Mouse (Mus musculus) cerebellum, postnatal 25 days (tissue): ENCODE data around the gene Dock4.
A peak's percentile ranks its signal among the peaks of the same experiment; 100 is the strongest.

Experiments used
- DNase-seq, 2 experiments: peaks; one replicate each; pipeline ENCODE4 v3.0.0; 2021; ENCODE audit warnings: mixed read lengths in 2 of 2

The Dock4 gene

DNA sequence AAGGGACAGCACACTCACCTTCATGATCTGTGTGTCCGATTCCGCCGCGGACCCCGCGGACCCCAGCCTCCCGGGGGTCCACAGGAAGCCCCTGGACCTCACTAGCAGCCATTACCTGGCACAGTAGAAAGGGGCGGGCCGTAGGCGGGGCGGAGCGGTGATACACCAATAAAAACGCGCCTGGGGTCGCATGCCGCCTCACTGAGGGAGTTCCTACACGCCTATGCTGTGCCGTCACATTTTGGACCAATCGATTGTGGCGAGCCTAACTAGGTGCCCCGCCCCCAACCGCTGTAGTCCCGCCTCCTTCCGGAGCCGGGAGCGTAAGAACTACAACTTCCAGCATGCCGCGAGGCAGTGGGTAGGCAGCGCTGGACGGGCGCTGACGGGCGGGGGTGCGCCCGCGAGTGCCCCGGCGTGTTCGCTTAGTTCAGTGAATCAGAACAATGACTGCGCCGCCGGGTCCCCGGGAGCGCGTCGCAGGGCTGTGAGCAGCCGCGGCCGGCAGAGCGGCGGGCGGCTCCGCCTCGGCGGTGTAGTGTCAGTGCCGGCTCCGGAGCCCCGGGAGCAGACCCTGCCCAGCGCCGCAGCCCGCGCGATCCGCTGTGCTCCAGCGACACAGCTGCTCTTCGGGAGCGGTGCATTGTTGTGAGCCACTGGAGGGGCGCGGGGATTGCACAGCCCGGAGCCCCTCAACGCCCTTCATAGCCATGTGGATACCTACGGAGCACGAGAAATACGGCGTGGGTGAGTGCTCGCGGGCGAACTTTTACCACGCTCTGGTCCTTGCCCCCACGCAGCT is at the start of gene Dock4, which contains the start of gene Zfp277:
Gene Dock4, plus strand, starts transcription at position 305 of the 802 bp plus-strand sequence.
Gene Zfp277, minus strand, starts transcription at position 255 of the 802 bp plus-strand sequence.
- DNase-seq = peak; percentile 99 to 100

DNA sequence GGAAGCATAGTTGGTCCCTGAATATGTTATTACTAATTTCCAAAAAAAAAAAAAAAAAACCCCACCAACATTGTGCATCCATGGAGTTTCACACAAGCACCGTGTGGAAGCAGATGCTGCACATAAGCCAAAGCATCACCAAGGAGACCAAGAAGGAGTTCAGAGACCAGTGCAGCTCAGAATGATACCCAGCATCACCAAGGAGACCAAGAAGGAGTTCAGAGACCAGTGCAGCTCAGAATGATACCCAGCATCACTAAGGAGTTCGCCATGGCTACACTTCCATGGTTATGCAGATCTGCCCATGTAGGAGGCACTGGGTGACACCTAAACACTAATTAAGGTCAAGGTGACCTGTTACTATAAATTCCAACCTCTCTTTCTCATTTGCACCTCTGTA is 46.8 kb upstream of the Dock4 start:
- no peak for DNase-seq

DNA sequence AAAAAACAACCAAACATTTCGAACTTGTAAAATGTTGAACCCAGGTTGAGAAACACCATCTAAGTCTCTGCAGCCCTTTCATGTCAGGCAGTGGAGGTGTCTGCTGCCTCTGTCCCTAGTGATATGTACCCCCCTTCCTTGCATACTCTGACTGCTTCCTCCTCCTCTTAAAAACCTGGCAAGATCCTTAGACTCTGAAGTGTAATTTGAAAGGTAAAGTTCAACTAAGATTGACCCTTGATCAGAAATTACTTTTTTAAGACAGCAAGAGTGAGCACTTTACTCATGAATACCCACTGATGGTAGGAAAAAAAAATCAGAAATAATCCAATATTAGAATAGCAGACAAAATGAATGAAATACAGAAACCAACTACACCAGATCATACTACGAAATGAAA is 46.4 kb upstream of the Dock4 start:
- no peak for DNase-seq

DNA sequence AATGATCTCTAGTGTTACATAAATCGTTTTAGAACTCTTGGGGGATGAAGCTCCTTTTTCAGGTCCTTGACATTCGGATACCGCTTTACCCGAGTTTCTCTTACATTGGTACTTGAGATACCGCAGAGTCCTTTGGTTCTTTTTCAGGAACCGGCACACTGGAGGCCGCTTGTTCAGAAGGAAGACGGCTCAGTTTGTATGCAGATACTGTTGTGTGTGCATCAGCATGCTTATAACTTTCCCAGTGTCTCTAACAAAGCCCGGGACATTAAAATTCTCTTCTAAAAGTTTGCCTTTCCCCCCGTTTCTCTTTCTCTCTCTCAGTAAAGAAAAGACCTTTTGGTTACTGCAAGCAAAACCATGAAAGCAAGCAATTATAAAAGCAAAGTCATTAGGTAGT is 45.9 kb upstream of the Dock4 start:
- no peak for DNase-seq

DNA sequence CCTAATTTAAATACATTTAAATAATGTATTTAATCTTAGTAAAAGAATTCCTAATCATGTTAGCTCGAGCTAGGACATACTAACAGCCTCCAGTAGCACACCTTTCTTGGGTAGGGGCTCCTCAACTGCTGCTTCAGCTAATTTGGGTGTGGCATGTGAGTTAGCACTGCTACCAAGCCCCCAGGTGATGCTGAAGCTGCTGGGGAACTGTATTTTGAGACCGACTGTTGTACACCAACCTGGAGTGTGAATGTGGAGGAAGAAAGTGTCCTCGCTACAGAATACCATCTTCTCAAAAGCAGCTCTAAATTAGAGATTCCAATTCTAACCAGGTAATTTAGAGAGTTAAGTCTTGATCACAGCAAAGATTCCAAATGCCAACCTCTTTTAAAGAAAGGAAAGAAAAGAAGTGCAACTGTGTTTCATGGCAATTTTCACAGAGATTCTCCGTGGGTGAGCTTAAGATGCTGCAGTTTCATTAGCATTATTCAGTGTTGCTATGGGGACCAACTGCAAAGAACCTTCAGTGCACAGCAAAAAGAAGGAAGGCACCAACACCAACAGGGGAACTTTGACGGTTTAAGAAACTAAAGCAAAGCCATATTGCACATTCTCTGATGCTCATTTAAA is 31.0 kb upstream of the Dock4 start:
- no peak for DNase-seq

DNA sequence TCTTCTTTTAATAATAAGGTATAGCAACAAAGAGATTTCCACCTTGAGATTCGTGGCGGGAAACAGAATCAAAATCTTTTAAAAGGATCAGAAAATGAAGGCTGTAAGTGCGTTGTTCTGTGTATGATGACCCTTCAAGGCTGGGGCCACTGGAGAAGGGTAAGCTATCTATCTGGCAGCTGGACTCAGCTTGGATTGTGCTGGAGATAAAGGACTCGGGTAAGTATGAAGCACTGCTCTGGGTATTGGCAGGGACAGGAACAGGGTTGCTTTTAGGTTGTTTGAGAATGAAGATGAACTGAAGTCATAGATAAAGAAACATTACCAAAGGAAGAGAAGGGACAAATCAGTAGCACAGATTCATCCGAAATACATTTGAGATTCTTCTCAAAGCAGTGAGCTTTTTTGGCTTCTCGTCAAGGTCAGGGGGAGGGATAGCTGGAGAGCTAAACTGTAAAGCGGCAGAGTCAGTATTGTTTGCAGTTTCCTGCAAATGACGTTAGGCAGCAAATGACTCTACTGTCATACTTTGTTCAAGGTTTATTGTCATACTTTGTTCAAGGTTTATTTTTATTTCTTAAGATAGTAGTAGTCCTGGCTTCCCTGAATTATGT is 30.3 kb upstream of the Dock4 start:
- DNase-seq = no peak

DNA sequence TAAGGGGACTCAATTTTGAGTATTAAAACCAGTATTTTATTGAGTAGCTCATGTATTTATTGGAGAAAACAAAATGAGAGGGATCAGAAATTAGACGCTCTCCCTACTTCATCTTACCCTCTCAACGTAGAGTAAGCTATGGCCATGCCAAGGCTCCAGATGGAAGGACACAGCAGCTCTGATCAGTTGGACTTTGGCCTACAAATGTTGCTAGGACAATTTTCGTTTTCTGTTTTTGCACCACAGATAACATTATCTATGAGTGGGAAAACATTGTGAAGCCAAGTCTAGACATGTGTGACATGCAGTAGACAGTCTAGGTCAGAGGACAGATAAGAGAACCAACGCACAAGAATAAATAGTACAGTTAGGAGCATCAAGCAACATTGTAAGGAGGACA is 28.5 kb upstream of the Dock4 start:
- DNase-seq = peak in 1 of 2 experiments; percentile 23

DNA sequence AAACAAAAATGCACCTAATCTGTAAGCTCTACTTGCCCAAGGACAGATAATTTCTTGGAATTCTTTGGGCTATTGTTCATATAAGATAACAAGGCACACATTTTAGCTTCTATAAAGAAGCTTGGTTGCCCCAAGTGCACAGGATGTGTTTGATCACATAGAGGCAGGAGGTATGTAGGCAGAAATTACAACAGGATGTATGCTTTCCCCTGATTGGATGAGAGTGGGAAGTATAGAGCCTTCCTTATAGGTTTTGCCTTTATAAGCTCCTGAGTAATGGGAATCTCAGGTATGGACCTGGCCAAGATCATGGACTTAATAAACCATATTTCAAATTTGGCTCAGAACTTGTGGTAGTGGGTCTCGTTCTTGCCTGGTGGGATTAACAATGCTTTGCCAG is 20.8 kb upstream of the Dock4 start:
- no peak for DNase-seq

DNA sequence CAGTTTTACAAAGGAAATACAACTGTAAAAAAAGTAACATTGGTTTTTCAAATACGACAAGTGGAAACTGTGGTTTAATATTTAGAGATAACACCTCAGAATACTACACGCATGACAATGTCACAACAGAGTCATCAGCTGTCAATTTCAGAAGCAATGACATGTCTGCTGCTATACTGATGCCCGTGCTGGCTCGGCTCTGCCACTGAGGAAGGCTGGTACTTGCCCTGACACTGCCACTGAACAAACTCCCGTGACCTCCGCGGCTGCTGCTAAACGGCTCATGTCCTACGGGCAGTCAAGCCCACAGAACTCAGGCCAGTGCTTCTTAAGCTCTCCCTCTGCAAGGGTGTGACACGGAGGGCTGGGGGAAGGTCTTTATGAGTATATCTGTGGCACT is 18.1 kb upstream of the Dock4 start:
- DNase-seq = no peak

DNA sequence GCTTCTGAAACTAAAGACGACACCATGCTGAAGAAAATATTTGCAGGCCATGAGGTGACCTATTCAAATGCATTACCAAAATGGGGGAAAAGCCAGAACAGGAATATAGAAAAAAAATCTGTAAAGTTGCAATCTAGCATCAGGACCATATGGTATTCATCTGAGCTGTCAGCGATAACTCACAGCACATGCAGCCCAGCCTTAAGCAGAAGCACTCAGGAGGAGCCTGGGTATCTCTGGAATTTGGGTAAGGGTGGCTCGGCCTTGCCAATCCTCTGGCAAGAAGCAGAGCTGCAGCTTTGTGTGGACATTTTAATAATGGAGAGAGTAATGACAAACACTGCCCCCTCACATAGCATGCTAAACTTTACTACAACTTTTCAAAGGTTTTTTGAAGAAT is 15.8 kb upstream of the Dock4 start:
- DNase-seq = no peak

DNA sequence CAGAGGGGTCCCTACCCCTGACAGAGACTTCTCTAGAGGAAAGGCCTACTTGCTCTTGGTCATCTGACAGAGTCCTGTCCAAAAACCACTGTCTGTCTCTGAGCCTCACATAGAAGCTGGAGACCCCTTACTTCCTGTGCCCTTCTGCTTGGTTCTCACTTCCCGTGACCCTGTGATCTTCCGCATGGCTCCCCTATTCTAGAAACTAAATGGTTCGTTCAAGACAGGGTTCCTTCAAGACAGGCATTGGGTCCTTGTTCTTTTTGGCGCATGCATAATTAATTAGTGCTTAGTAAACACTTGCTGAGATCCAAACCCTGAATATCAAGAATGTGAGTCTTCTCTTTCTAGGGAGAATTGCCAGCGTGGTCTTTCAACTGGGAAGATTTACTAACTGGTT is 14.7 kb upstream of the Dock4 start:
- DNase-seq = no peak

DNA sequence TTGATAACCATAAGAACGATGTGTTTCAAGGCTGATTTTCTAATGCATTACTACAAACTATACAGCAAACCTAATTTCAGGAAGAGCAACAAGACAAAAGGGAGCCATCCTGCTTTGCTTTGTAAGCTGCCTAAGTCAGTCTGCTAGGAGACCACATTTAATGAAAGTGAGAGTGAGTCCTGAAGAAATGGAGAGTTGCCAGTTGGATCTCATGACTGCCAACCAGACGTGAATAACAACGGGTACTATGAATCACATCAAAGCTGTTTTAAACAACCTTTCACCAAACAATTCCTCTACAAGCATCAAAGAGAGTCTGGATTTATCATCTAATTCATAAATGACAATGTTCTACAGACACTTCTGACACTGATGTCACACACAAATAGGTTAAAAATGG is 11.7 kb upstream of the Dock4 start:
- DNase-seq = no peak

DNA sequence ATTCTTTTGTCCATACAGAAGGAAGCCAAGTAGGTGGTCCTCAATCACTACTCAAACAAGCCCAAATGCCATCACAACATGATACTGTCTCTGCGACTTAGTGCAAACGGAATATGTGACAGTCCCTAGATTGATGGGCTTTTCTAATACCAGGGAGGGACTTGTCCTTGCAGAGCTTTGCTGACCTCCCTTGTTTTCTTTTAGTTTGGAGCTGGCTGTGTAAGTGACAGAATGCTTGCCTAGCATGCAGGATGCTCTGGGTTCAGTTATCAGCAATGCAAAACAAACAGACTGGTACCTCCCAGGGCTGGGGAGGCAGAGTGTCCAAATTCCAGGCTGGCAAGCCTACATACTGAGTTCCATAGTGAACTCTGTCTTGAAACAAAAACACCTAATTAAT is 7.7 kb upstream of the Dock4 start:
- no peak for DNase-seq

DNA sequence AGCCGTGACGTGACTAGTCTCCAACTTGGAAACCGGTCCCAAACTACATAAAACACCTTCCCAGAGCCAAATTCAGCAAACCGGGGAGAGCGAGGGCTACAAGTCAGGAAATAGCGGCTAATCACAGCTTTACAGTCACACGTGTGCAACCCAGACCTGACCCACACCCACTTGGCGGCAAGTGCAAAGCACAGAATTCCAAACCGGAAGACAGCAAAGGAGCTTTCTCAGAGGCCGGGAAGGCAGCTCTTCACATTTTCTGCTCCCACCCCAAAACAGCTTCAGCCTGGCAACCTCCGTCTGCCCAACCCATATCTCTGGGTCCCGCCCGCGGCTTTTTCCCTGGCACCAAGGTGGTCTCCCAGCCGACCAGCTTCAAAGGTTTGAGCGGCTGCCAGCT is 546 bp upstream of the Dock4 start:
- no peak for DNase-seq

DNA sequence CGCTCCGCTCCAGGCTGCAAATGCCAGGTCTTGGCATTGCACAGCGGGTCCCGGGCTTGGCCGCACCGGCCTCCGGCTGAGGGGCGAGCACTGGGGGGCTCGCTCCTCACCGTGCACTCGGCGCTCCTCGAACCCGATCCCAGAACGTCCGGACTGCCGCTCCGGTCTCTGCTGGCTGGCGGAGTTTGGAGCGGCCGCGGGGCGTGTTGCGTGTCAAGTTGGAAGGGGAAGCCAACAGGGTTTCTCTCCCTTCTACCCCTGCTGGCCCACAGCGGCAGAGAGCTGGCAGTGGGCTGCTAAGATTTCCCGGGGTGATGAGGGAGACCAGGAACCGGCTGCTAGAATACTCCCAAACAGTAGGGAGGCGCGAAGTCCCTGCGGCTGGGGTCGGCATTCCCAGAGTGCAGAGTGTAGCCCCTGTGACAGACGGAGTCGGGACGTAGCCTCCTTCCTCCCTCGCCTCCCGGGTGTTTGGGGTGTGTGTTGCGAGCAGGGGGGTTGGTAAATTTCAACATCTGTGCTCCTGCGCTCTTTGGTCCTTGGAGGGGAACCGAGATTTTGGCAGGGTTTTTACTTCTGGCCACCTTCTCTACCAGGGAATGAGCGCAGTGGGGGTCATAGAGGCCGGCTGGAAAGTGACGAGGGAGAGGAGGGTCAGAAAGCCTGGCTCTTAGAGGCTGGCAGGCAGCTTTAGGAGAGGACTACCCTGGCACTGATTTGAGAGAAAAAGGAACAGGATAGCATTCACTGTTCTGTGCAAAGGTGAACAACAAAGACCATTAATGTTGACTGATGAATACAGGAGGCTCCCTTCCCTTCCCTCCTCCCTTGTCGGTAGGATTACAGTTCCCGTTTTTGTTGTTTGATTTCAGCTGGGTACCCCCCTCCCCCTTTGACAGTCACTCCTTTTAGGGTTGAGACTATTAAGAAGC is 964 bp downstream of the Dock4 start:
- peak; percentile 77 to 80 for DNase-seq

DNA sequence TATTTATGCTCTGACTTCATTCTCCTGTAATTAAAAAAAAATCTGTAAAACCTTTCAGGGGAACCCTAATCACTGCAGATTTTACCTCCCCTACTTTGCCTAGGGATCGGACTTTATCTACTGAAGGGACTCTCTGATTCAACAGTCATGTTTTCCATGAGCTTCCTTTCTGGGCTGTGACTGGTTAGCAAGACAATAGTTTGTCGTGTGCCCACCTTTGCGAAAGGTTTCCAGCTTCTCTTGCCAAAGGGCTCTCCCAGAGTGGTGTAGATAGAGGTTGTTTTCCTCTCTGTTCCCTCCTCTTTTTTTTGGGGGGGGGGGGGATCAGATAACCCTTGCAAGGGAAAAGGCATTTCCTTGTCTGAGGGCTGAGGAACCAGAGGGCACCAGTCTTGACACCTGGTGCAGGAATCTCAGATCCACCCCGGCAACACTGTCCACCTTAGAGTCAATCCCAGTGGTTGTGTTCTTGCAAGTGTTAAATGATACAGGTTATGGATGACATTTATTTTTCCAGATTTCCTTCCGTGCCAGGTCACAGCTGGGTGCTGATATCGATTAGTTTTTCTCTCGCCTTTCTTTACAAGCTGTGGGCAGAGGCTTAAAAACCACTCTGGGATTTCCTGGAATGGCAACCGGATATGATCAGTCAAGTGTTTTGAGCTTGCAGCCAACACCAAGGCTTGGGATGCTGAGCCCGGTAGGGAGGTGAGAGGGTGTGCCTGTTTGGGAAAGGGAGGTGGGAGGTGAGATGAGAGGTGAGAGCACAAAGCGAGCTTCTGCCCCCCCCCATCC is 2.0 kb downstream of the Dock4 start:
- DNase-seq = peak; percentile 54 to 60

DNA sequence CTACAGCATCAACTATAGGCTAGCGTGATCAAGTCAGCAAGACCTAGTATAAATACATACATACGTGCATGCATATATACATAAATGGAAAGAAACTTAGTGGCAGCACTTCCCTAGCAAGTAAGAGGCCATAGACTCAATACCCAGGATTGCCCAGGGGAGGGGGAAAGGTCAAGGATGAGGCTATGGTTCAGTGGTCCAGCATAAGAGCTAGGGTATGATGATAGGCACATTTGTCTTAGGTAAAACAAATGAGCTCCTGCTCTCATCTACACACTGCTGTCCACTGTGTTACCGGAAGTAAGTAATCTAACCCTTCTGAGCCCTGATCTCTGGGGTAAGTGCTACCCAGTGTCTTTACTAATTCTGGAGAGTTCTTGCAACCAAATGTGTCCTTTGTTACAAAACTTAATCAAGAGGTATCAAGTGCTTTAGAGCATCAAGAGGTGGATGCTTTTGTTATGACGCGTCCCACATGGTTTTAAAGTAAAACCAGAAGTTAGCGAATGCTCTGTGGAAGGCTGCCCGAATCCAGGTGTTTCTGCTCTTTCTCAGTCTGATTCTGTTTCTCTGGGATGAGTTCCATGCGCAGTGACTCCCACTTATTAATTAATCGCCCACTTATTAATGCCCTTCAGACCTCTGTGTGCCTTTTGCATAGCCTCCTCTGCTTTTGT is 3.5 kb downstream of the Dock4 start:
- DNase-seq = no peak

DNA sequence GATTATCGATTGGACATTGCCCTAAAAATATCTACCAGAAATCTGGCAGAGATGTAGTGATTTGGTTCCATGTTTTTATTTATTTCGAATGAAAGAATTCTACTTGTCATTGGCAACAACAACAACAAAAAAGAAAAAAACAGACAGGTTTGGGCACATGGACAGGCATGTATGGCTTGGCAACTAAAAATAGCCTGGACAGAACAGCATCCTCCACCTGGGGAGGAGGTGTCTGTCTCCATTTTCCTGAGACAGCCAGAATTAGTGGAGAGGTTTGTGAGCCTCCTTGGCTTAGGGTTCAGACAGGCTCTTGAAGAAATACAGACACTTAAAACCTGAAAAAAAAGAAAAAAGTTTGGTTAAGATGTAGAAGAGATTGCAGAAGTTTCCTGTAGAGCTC is 10.8 kb downstream of the Dock4 start:
- DNase-seq = peak; percentile 58 to 69

DNA sequence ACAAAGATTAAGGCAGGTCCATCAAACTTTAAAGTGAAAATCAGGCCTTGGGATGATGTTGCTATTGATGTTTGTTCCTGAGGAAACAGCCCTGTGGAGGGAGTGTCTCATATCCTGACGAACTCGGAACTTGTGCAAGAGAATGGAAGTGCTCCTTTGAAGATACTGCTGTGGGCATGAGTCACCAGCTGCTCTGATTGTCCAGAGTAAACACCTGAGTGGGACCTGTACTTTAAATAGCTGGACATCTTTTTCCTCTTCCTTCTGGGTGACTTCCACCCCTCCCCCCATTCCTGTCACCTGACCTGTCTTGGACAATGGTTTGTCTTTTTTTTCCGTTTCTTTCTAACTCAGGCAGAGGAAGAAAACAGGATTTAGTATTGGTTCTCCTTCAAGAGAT is 13.2 kb downstream of the Dock4 start:
- no peak for DNase-seq

DNA sequence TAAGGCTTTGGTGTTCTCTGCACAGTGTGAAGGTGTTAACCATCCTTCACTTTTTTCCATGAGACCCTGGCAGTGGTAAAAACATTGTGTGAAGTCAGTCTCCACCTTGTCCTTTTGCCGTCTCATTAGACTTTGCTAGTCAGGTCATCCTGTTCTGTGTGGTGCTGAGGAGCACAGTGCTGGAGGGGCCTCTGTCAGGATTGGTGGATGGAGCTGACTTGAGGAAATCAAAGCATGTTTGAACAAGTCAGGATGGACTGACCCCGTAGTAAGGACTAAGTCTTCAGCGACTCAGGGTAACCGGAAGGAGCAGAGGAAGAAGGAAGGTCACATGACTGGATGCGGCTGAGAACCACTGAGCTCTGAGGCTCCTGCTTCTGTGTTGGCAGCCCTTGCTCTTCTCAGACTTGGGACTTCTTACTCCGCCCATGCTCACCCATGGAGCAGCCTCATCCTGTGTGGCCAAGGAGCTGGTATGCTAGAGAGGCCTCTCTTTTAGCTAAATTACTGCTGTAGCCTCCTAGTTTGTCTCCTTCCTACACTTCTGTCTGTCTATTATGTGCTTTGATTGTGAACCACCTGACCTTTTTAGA is 14.0 kb downstream of the Dock4 start:
- no peak for DNase-seq

DNA sequence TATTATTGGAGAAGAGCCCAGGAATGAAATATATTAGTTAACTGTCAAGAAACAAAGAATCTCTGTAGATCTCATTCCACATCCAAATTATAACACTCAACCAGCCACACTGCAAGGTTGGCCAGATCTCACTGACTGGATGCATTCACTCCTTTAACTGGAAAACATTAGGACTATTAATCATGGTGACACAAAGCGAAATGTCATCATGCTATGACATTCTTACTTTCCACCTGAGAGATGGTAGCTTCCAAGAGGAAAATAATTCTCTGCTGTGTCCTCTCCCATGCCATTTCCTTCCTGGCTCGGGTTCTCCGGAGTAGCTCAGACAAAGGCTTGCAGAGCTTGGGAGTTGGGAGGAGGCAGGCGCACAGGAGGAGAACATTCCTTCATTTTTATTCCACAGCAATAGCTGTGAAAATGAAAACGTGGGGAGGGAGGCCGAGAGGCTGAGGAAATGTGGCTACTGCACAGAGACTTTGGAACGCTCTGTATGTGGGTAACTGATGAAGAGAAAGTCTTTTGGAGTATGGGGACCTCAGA is 17.0 kb downstream of the Dock4 start:
- peak in 1 of 2 experiments; percentile 53 for DNase-seq
